ENCODE assay signal across 21 mouse cellular contexts in genomic region chr1:183938361-183938760, GRCm38 (mm10).
"Had no signal": no experiment of that assay in that cellular context is flagged by ENCODE, and none has a peak within 500 bp of the region (broad histone marks: within the 10 kb centered on the region; RNA-seq: fewer than 3 reads in every experiment).

No protein-coding gene starts in this region.

- H3K9me3 ChIP-seq: intestine, embryonic 15.5 days; kidney, embryonic 15.5 days; limb, embryonic 12.5 days; liver, embryonic 12.5 days; liver, embryonic 15.5 days; midbrain, embryonic 10.5 days; neural tube, embryonic 12.5 days; neural tube, embryonic 15.5 days; stomach, embryonic 15.5 days had no signal

- H3K9ac ChIP-seq: intestine, embryonic 15.5 days; kidney, embryonic 15.5 days; limb, embryonic 12.5 days; liver, embryonic 12.5 days; liver, embryonic 15.5 days; neural tube, embryonic 12.5 days; neural tube, embryonic 15.5 days; stomach, embryonic 15.5 days had no signal

- H3K4me1 ChIP-seq: intestine, embryonic 15.5 days; kidney, embryonic 15.5 days; liver, embryonic 12.5 days; liver, embryonic 15.5 days; midbrain, embryonic 10.5 days; neural tube, embryonic 12.5 days; neural tube, embryonic 15.5 days; stomach, embryonic 15.5 days had no signal

- H3K36me3 ChIP-seq: intestine, embryonic 15.5 days; kidney, embryonic 15.5 days; limb, embryonic 12.5 days; liver, embryonic 12.5 days; liver, embryonic 15.5 days; midbrain, embryonic 10.5 days; neural tube, embryonic 12.5 days; neural tube, embryonic 15.5 days; stomach, embryonic 15.5 days had no signal

- H3K27ac ChIP-seq: intestine, embryonic 15.5 days; kidney, embryonic 15.5 days; limb, embryonic 12.5 days; liver, embryonic 12.5 days; liver, embryonic 15.5 days; macrophage; midbrain, embryonic 10.5 days; neural tube, embryonic 12.5 days; neural tube, embryonic 15.5 days; stomach, embryonic 15.5 days had no signal

- DNase-seq: kidney, adult 11 months; kidney, adult 8-10 months; kidney, postnatal 10 days; kidney, postnatal 36 days; liver; lung, adult 18-20 months; midbrain, embryonic 14.5 days; retina, postnatal 1 day; right cerebral cortex, postnatal 25 days; spleen, adult 18-20 months; thymus, postnatal 36 days had no signal

- ATAC-seq: intestine, embryonic 15.5 days; liver, embryonic 12.5 days had no signal

- H3K4me3 ChIP-seq: intestine, embryonic 15.5 days; kidney, embryonic 15.5 days; limb, embryonic 12.5 days; liver, embryonic 12.5 days; liver, embryonic 15.5 days; midbrain, embryonic 10.5 days; neural tube, embryonic 12.5 days; neural tube, embryonic 15.5 days; stomach, embryonic 15.5 days had no signal

- H3K4me2 ChIP-seq: intestine, embryonic 15.5 days; kidney, embryonic 15.5 days; limb, embryonic 12.5 days; liver, embryonic 12.5 days; liver, embryonic 15.5 days; neural tube, embryonic 12.5 days; neural tube, embryonic 15.5 days; stomach, embryonic 15.5 days had no signal

- H3K27me3 ChIP-seq: intestine, embryonic 15.5 days; kidney, embryonic 15.5 days; limb, embryonic 12.5 days; liver, embryonic 12.5 days; liver, embryonic 15.5 days; neural tube, embryonic 12.5 days; neural tube, embryonic 15.5 days; stomach, embryonic 15.5 days had no signal
